Mouse (Mus musculus): ENCODE data around the gene Cog5. TPM values are rescaled to one million over a fixed set of nuclear protein-coding genes. Genes with fewer than 3 reads are reported as not detected.

Cog5 gene
- polyA plus RNA-seq, 1 experiment from 2014 or later: 36.8 TPM

DNA sequence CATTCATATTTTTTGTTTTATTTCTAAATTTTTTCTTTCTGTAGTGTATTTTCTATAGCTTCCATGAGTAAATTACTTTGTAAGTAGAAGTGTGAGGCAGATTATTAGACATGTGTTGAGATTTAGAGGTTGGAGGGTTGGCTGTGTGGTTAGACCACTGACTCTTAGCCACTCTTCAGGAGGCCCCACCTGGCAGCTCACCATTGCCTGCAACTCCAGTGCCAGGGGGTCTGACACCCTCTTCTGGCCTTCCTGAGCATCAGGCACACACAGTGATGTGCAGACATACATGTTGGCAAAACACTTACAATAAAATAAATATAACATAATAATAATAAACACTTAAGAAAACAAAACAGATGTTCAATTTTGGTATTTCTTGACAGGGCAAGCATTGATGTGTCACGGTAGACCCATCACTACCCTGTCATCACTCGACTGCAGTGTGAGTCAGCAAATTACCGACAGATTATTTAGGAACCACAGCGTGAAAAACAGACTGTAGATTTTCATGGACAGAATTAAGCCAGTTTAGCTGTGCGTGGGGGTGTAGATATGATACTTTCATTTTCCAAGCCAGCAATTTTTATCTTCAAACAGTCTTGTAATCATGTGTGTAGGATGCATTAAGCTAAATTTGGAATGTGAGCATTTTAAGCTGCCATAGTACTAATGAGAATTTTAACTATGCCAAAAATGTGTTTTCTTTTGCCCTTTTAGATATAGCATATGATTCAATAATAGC, 151.9 kb downstream of the Cog5 start:
- H3K4me2 ChIP-seq (ENCODE audit: low read depth, low read length): no peak overlapping the region
- H3K36me3 ChIP-seq (replicated peaks; ENCODE audit: control insufficient read depth, insufficient read depth, low read depth, low read length): no peaks in the 10 kb centered on the region
- H3K4me3 ChIP-seq (ENCODE audit: low read depth, low read length): no peak overlapping the region
- no peak overlapping the region for H3K27ac ChIP-seq (replicated peaks; ENCODE audit: low read depth, low read length)
- no peaks in the 10 kb centered on the region for H3K9me3 ChIP-seq (replicated peaks; ENCODE audit: control insufficient read depth, low read length)
- 88% methylated on average over 5 of the region's 5 CpGs for WGBS
- DNase-seq (ENCODE audit: low spot score) (no peak), ATAC-seq (replicated peaks; ENCODE audit: insufficient number of reproducible peaks, low FRiP score, low TSS enrichment, low read depth) (no peak)
- no peaks in the 10 kb centered on the region for H3K27me3 ChIP-seq (ENCODE audit: control insufficient read depth, insufficient read depth, low read length)
- H3K9ac ChIP-seq (replicated peaks; ENCODE audit: low read length): no peak overlapping the region
- H3K4me1 ChIP-seq (ENCODE audit: control insufficient read depth, insufficient read depth, low read length): no peaks in the 10 kb centered on the region

DNA sequence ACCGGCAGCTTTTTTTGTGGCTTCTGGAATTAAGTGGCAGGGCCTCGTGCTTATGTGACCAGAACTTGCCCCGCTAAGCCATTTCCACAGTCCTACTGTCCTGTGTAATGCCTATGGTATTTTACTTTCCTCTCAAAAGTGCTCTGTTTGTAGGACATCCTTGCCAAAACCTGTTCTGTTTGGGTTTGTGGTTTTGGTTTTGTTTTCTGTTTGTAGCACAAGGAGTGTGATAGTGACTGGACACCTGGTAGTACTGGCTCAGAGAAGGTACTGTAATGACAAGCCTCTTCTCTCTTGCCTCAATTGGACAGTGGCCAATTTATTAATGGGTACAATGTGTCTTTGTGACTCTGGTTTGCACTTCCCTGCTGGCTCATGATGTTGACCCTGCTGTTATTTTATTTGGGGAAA, 163.4 kb downstream of the Cog5 start:
- no peak overlapping the region for H3K9ac ChIP-seq (replicated peaks; ENCODE audit: low read length)
- H3K27me3 ChIP-seq (ENCODE audit: control insufficient read depth, insufficient read depth, low read length): no peaks in the 10 kb centered on the region
- no peak overlapping the region for H3K4me2 ChIP-seq (ENCODE audit: low read depth, low read length)
- ATAC-seq (replicated peaks; ENCODE audit: insufficient number of reproducible peaks, low FRiP score, low TSS enrichment, low read depth) (no peak), DNase-seq (ENCODE audit: low spot score) (no peak)
- WGBS: 92% methylated on average over 3 of the region's 3 CpGs
- no peaks in the 10 kb centered on the region for H3K9me3 ChIP-seq (replicated peaks; ENCODE audit: control insufficient read depth, low read length)
- no peaks in the 10 kb centered on the region for H3K4me1 ChIP-seq (ENCODE audit: control insufficient read depth, insufficient read depth, low read length)
- H3K4me3 ChIP-seq (ENCODE audit: low read depth, low read length): no peak overlapping the region
- H3K36me3 ChIP-seq (replicated peaks; ENCODE audit: control insufficient read depth, insufficient read depth, low read depth, low read length): no peaks in the 10 kb centered on the region
- H3K27ac ChIP-seq (replicated peaks; ENCODE audit: low read depth, low read length): no peak overlapping the region

GRCm38 (mm10) chr12:31819096-31819495, 164.4 kb downstream of the Cog5 start:
- ATAC-seq (replicated peaks; ENCODE audit: insufficient number of reproducible peaks, low FRiP score, low TSS enrichment, low read depth): no peak
- Histone ChIP-seq H3K9ac (replicated peaks; ENCODE audit: low read length) (no peak overlapping the region), H3K36me3 (replicated peaks; ENCODE audit: control insufficient read depth, insufficient read depth, low read depth, low read length) (no peaks in the 10 kb centered on the region), H3K4me3 (ENCODE audit: low read depth, low read length) (no peak overlapping the region), H3K9me3 (replicated peaks; ENCODE audit: control insufficient read depth, low read length) (no peaks in the 10 kb centered on the region), H3K27me3 (ENCODE audit: control insufficient read depth, insufficient read depth, low read length) (no peaks in the 10 kb centered on the region), H3K27ac (replicated peaks; ENCODE audit: low read depth, low read length) (no peak overlapping the region), H3K4me1 (ENCODE audit: control insufficient read depth, insufficient read depth, low read length) (no peaks in the 10 kb centered on the region), H3K4me2 (ENCODE audit: low read depth, low read length) (no peak overlapping the region)
- no peak for DNase-seq (ENCODE audit: low spot score)

DNA sequence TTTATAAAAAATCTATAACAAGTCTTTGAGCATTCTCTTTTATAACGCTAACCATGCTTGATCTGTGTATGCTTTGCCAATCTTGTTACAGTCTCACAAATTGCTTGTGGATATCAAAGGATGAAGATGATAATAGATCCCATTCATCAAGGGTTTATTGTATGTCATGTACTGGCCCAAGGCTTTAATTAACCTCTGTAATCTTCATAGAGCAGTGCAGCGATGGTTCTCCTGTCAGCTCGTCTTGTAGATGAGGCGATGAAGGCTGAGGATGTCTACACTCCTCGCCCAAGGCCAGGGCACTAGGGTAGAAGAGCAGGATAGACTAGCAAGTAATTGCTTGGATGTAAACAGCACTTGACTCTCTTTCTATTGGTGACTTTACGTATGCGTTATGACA, 164.9 kb downstream of the Cog5 start:
- WGBS: 84% methylated on average over 7 of the region's 7 CpGs
- ATAC-seq (replicated peaks; ENCODE audit: insufficient number of reproducible peaks, low FRiP score, low TSS enrichment, low read depth) (no peak), DNase-seq (ENCODE audit: low spot score) (no peak)
- Histone ChIP-seq H3K9ac (replicated peaks; ENCODE audit: low read length) (no peak overlapping the region), H3K27me3 (ENCODE audit: control insufficient read depth, insufficient read depth, low read length) (no peaks in the 10 kb centered on the region), H3K27ac (replicated peaks; ENCODE audit: low read depth, low read length) (no peak overlapping the region), H3K36me3 (replicated peaks; ENCODE audit: control insufficient read depth, insufficient read depth, low read depth, low read length) (no peaks in the 10 kb centered on the region), H3K4me1 (ENCODE audit: control insufficient read depth, insufficient read depth, low read length) (no peaks in the 10 kb centered on the region), H3K4me2 (ENCODE audit: low read depth, low read length) (no peak overlapping the region), H3K9me3 (replicated peaks; ENCODE audit: control insufficient read depth, low read length) (no peaks in the 10 kb centered on the region), H3K4me3 (ENCODE audit: low read depth, low read length) (no peak overlapping the region)

DNA sequence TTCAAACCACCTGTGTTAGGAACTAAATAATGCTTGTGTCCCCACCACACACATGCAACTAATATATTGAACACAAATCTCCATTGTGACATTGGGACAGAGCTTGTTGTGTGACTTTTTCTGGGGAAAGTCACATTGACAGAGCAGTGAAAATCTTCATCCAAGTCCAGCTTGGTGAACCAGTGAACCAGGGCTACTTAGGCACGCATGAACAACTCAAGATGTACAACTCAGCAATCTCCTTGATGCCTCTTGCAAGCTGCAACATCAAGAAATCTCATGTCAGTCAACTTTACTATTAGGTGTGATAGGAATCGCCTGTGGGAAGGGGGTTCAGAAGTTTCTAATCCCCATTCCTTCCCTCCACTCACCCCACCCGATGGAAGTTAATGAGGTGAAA, 169.0 kb downstream of the Cog5 start:
- no peak overlapping the region for H3K4me2 ChIP-seq (ENCODE audit: low read depth, low read length)
- H3K4me1 ChIP-seq (ENCODE audit: control insufficient read depth, insufficient read depth, low read length): no peaks in the 10 kb centered on the region
- no peaks in the 10 kb centered on the region for H3K27me3 ChIP-seq (ENCODE audit: control insufficient read depth, insufficient read depth, low read length)
- no peak overlapping the region for H3K27ac ChIP-seq (replicated peaks; ENCODE audit: low read depth, low read length)
- 73% methylated on average over 3 of the region's 3 CpGs for WGBS
- no peak for DNase-seq (ENCODE audit: low spot score)
- no peak overlapping the region for H3K4me3 ChIP-seq (ENCODE audit: low read depth, low read length)
- H3K9me3 ChIP-seq (replicated peaks; ENCODE audit: control insufficient read depth, low read length): no peaks in the 10 kb centered on the region
- no peak overlapping the region for H3K9ac ChIP-seq (replicated peaks; ENCODE audit: low read length)
- no peak for ATAC-seq (replicated peaks; ENCODE audit: insufficient number of reproducible peaks, low FRiP score, low TSS enrichment, low read depth)
- H3K36me3 ChIP-seq (replicated peaks; ENCODE audit: control insufficient read depth, insufficient read depth, low read depth, low read length): no peaks in the 10 kb centered on the region

DNA sequence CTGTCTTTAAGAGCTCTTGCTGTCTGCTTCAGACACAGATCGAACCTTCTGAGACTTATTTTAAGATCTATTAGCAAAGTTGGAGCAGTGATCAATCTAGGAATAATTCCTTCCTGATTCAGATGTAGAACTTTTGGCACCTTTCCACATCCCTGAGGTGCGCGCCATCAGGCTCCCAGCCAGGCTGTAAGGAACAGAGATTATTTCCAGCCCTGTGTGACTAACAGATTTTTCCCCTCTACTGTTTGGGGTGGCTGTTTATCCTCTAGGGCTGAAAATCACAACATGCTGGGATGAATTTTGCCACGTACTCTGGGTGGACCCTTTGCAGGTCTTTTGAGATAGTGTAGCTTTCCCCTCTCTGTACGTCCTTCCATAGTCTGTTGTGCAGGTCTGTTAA, 170.2 kb downstream of the Cog5 start:
- H3K9ac ChIP-seq (replicated peaks; ENCODE audit: low read length): no peak overlapping the region
- no peaks in the 10 kb centered on the region for H3K27me3 ChIP-seq (ENCODE audit: control insufficient read depth, insufficient read depth, low read length)
- H3K27ac ChIP-seq (replicated peaks; ENCODE audit: low read depth, low read length): no peak overlapping the region
- H3K4me2 ChIP-seq (ENCODE audit: low read depth, low read length): no peak overlapping the region
- ATAC-seq (replicated peaks; ENCODE audit: insufficient number of reproducible peaks, low FRiP score, low TSS enrichment, low read depth) (no peak), DNase-seq (ENCODE audit: low spot score) (no peak)
- H3K36me3 ChIP-seq (replicated peaks; ENCODE audit: control insufficient read depth, insufficient read depth, low read depth, low read length): no peaks in the 10 kb centered on the region
- 90% methylated on average over 5 of the region's 5 CpGs for WGBS
- H3K4me1 ChIP-seq (ENCODE audit: control insufficient read depth, insufficient read depth, low read length): no peaks in the 10 kb centered on the region
- no peaks in the 10 kb centered on the region for H3K9me3 ChIP-seq (replicated peaks; ENCODE audit: control insufficient read depth, low read length)
- H3K4me3 ChIP-seq (ENCODE audit: low read depth, low read length): no peak overlapping the region

DNA sequence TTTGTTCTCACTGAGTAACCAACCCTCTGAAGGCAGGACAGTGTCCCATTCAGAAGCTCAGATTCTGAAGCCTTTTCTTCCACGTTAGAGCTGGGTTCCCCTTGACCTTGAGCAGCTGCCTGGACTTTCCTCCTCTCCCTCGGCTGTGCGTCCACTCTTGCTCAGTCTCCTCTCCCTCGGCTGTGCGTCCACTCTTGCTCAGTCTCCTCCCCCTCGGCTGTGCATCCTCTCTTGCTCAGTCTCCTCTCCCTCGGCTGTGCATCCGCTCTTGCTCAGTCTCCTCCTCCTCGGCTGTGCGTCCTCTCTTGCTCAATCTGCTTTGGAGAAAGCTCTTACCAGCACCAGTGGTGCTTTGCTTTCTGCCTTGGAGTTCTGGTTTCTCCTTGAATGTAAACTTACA, 171.2 kb downstream of the Cog5 start:
- Histone ChIP-seq H3K9me3 (replicated peaks; ENCODE audit: control insufficient read depth, low read length) (no peaks in the 10 kb centered on the region), H3K27ac (replicated peaks; ENCODE audit: low read depth, low read length) (no peak overlapping the region), H3K27me3 (ENCODE audit: control insufficient read depth, insufficient read depth, low read length) (no peaks in the 10 kb centered on the region), H3K4me1 (ENCODE audit: control insufficient read depth, insufficient read depth, low read length) (no peaks in the 10 kb centered on the region), H3K9ac (replicated peaks; ENCODE audit: low read length) (no peak overlapping the region), H3K4me2 (ENCODE audit: low read depth, low read length) (no peak overlapping the region), H3K4me3 (ENCODE audit: low read depth, low read length) (no peak overlapping the region), H3K36me3 (replicated peaks; ENCODE audit: control insufficient read depth, insufficient read depth, low read depth, low read length) (no peaks in the 10 kb centered on the region)
- ATAC-seq (replicated peaks; ENCODE audit: insufficient number of reproducible peaks, low FRiP score, low TSS enrichment, low read depth) (no peak), DNase-seq (ENCODE audit: low spot score) (no peak)
- 65% methylated on average over 10 of the region's 10 CpGs for WGBS

- WGBS: 88% methylated on average over 2 of the region's 2 CpGs
Observed at GRCm38 (mm10) chr12:31826476-31826875, 171.8 kb downstream of the Cog5 start.

More at GRCm38 (mm10) chr12:31826476-31826875, 171.8 kb downstream of the Cog5 start:
- Histone ChIP-seq H3K36me3 (replicated peaks; ENCODE audit: control insufficient read depth, insufficient read depth, low read depth, low read length) (no peaks in the 10 kb centered on the region), H3K4me3 (ENCODE audit: low read depth, low read length) (no peak overlapping the region), H3K4me2 (ENCODE audit: low read depth, low read length) (no peak overlapping the region), H3K27me3 (ENCODE audit: control insufficient read depth, insufficient read depth, low read length) (no peaks in the 10 kb centered on the region), H3K4me1 (ENCODE audit: control insufficient read depth, insufficient read depth, low read length) (no peaks in the 10 kb centered on the region), H3K27ac (replicated peaks; ENCODE audit: low read depth, low read length) (no peak overlapping the region), H3K9ac (replicated peaks; ENCODE audit: low read length) (no peak overlapping the region), H3K9me3 (replicated peaks; ENCODE audit: control insufficient read depth, low read length) (no peaks in the 10 kb centered on the region)
- no peak for ATAC-seq (replicated peaks; ENCODE audit: insufficient number of reproducible peaks, low FRiP score, low TSS enrichment, low read depth)
- DNase-seq (ENCODE audit: low spot score): no peak

All from embryonic facial prominence, embryonic 11.5 days (tissue).